Mouse (Mus musculus) heart, postnatal 36 days (tissue): Measurements from ENCODE around the gene S1pr3. TPM values are rescaled to one million over a fixed set of nuclear protein-coding genes. Genes with fewer than 3 reads are reported as not detected.

Experiments used
- DNase-seq, 2 experiments: peaks; one replicate each; pipeline ENCODE4 v3.0.0; 2021 to 2022
- intact Hi-C: fragments of 180-260 bp; cut with DNase I; formaldehyde crosslinking; loops from one replicate; pipeline ENCODE4 v1.15.1; 2025
- total RNA-seq, 2 experiments: library from RNA; stranded (reverse); gene quantifications; 2 replicates each; pipeline ENCODE4 v1.2.3; 2021

Gene S1pr3
- total RNA-seq, result 10 to 100 TPM; 12.6 to 13.8 TPM

- DNase-seq, result peak; percentile 73 to 75
- intact Hi-C loops, result loop anchor here (5.0 kb wide), 1 partner anchor 96 kb away; no protein-coding TSS in a partner anchor
Observed at GRCm38 (mm10) chr13:51408519-51409001, at the start of gene S1pr3. TSS of gene S1pr3 (plus strand) at chr13:51408639.

GRCm38 (mm10) chr13:51360441-51360962 is 47.9 kb upstream of the S1pr3 start:
- intact Hi-C loops, result no loop called here
- DNase-seq, result no peak

GRCm38 (mm10) chr13:51363390-51363789 is 45.0 kb upstream of the S1pr3 start:
- DNase-seq, result no peak
- intact Hi-C loops, result no loop called here

- no peak for DNase-seq
- intact Hi-C loops, result no loop called here
Observed at GRCm38 (mm10) chr13:51363985-51364384, 44.5 kb upstream of the S1pr3 start.

GRCm38 (mm10) chr13:51365191-51365590 is 43.2 kb upstream of the S1pr3 start:
- intact Hi-C loops, result no loop called here
- no peak for DNase-seq

- no peak for DNase-seq
- intact Hi-C loops, result no loop called here
Observed at GRCm38 (mm10) chr13:51368346-51368745, 40.1 kb upstream of the S1pr3 start.

- DNase-seq, result no peak
- intact Hi-C loops, result no loop called here
Observed at GRCm38 (mm10) chr13:51369354-51369753, 39.1 kb upstream of the S1pr3 start.

GRCm38 (mm10) chr13:51373086-51373485 is 35.4 kb upstream of the S1pr3 start:
- intact Hi-C loops, result no loop called here
- no peak for DNase-seq

GRCm38 (mm10) chr13:51374026-51374807 is 34.2 kb upstream of the S1pr3 start:
- intact Hi-C loops, result no loop called here
- peak; percentile 41 to 48 for DNase-seq

GRCm38 (mm10) chr13:51378126-51378525 is 30.3 kb upstream of the S1pr3 start:
- intact Hi-C loops, result no loop called here
- DNase-seq, result no peak

- DNase-seq, result no peak
- intact Hi-C loops, result no loop called here
Observed at GRCm38 (mm10) chr13:51379596-51379995, 28.8 kb upstream of the S1pr3 start.

GRCm38 (mm10) chr13:51381498-51381897 is 26.9 kb upstream of the S1pr3 start:
- intact Hi-C loops, result no loop called here
- no peak for DNase-seq

- DNase-seq, result no peak
- intact Hi-C loops, result no loop called here
Observed at GRCm38 (mm10) chr13:51384899-51385298, 23.5 kb upstream of the S1pr3 start.

GRCm38 (mm10) chr13:51387908-51388307 is 20.5 kb upstream of the S1pr3 start:
- intact Hi-C loops, result no loop called here
- DNase-seq, result no peak

GRCm38 (mm10) chr13:51390398-51390797 is 18.0 kb upstream of the S1pr3 start:
- no peak for DNase-seq
- intact Hi-C loops, result no loop called here

GRCm38 (mm10) chr13:51391359-51391916 is 17.0 kb upstream of the S1pr3 start:
- no peak for DNase-seq
- intact Hi-C loops, result no loop called here

- intact Hi-C loops, result no loop called here
- DNase-seq, result no peak
Observed at GRCm38 (mm10) chr13:51392256-51392655, 16.2 kb upstream of the S1pr3 start.

GRCm38 (mm10) chr13:51397861-51398260 is 10.6 kb upstream of the S1pr3 start:
- no peak for DNase-seq
- intact Hi-C loops, result no loop called here

- DNase-seq, result no peak
Observed at GRCm38 (mm10) chr13:51399562-51399961, 8.9 kb upstream of the S1pr3 start.

GRCm38 (mm10) chr13:51400186-51400719 is 8.2 kb upstream of the S1pr3 start:
- no peak for DNase-seq
- intact Hi-C loops, result no loop called here

More at GRCm38 (mm10) chr13:51399562-51399961, 8.9 kb upstream of the S1pr3 start:
- intact Hi-C loops, result no loop called here

GRCm38 (mm10) chr13:51400736-51401501 is 7.5 kb upstream of the S1pr3 start:
- DNase-seq, result no peak
- intact Hi-C loops, result no loop called here
